Mouse (Mus musculus) forebrain, embryonic 11.5 days (tissue): ENCODE measurements at regions not wholly inside any gene's neighbourhood (a gene's known extent, or its start where the extent isn't known, plus 50 kb on each side); places are given as distances from the start of the nearest gene placed in this dataset.

Experiments used
- ATAC-seq: fragments of 200-750 bp; cut with Nextera tagmentation; replicated peaks from 2 replicates; pipeline ENCODE4 v1.8.0; 2017; ENCODE audit warnings: moderate TSS enrichment; ENCODE audit not compliant: low FRiP score
- DNase-seq: peaks from one replicate; pipeline ENCODE4 v3.0.0-alpha.2; 2017; ENCODE audit warnings: low spot score
- H3K27ac ChIP-seq: fragments of 300-500 bp; sonication (generic); 2 replicates; pipeline ENCODE4 v1.5.1; 2014; ENCODE audit warnings: low read depth, low read length
- H3K27me3 ChIP-seq: fragments of 300-500 bp; sonication (generic); 2 replicates; pipeline ENCODE4 v1.6.1; 2014; ENCODE audit warnings: mild to moderate bottlenecking, low read length, mixed read lengths; ENCODE audit not compliant: control insufficient read depth, insufficient read depth
- H3K36me3 ChIP-seq: fragments of 300-500 bp; sonication (generic); 2 replicates; pipeline ENCODE4 v1.6.1; 2014; ENCODE audit warnings: mild to moderate bottlenecking, low read length, moderate library complexity, mixed read lengths; ENCODE audit not compliant: control insufficient read depth, insufficient read depth
- H3K4me1 ChIP-seq: fragments of 300-500 bp; sonication (generic); replicated peaks from 2 replicates; pipeline ENCODE4 v1.6.1; 2014; ENCODE audit warnings: low read length, mixed read lengths; ENCODE audit not compliant: control insufficient read depth, insufficient read depth
- H3K4me2 ChIP-seq: fragments of 300-500 bp; sonication (generic); 2 replicates; pipeline ENCODE4 v1.6.1; 2014; ENCODE audit warnings: low read depth, mild to moderate bottlenecking, low read length, moderate library complexity, mixed read lengths; ENCODE audit not compliant: severe bottlenecking
- H3K4me3 ChIP-seq: fragments of 300-500 bp; sonication (generic); 2 replicates; pipeline ENCODE4 v1.5.1; 2014; ENCODE audit warnings: low read depth, low read length
- H3K9ac ChIP-seq: fragments of 300-500 bp; sonication (generic); 2 replicates; pipeline ENCODE4 v1.6.1; 2014; ENCODE audit warnings: low read length
- H3K9me3 ChIP-seq: fragments of 300-500 bp; sonication (generic); 2 replicates; pipeline ENCODE4 v1.6.1; 2016; ENCODE audit warnings: low read length, mixed read lengths; ENCODE audit not compliant: control insufficient read depth
- WGBS: fragments of 180-500 bp; shearing (Covaris S2); extraction: QIAGEN DNeasy Blood & Tissue Kit; methylation state at CpG from one replicate; pipeline ENCODE4 v1.1.7; 2014; 5-methylcytosine and 5-hydroxymethylcytosine counted together

- H3K27ac ChIP-seq: no peak overlapping the region
- 84% methylated on average over 8 of the region's 8 CpGs for WGBS
- no peak overlapping the region for H3K4me3 ChIP-seq
- no peak overlapping the region for H3K4me2 ChIP-seq
- no peaks in the 10 kb centered on the region for H3K9me3 ChIP-seq
- H3K9ac ChIP-seq: no peak overlapping the region
- no peaks in the 10 kb centered on the region for H3K27me3 ChIP-seq
- no peaks in the 10 kb centered on the region for H3K4me1 ChIP-seq
- ATAC-seq (no peak), DNase-seq (no peak)
- no peaks in the 10 kb centered on the region for H3K36me3 ChIP-seq
Observed at GRCm38 (mm10) chr9:47119253-47119652, 120.7 kb downstream of the Gm4791 start.

- ATAC-seq (no peak), DNase-seq (no peak)
- no peaks in the 10 kb centered on the region for H3K4me1 ChIP-seq
- no peak overlapping the region for H3K27ac ChIP-seq
- H3K4me3 ChIP-seq: no peak overlapping the region
- WGBS: 84% methylated on average over 2 of the region's 2 CpGs
- no peak overlapping the region for H3K4me2 ChIP-seq
- H3K36me3 ChIP-seq: no peaks in the 10 kb centered on the region
- no peaks in the 10 kb centered on the region for H3K27me3 ChIP-seq
- H3K9ac ChIP-seq: no peak overlapping the region
- no peaks in the 10 kb centered on the region for H3K9me3 ChIP-seq
Observed at GRCm38 (mm10) chr9:47123113-47123512, 124.6 kb downstream of the Gm4791 start.

GRCm38 (mm10) chr9:47125517-47125916 is 127.0 kb downstream of the Gm4791 start:
- no peak for ATAC-seq

GRCm38 (mm10) chr9:47126236-47126635 is 127.7 kb downstream of the Gm4791 start:
- no peaks in the 10 kb centered on the region for H3K36me3 ChIP-seq
- no peaks in the 10 kb centered on the region for H3K27me3 ChIP-seq
- no peak overlapping the region for H3K27ac ChIP-seq
- WGBS: 56% methylated on average over 2 of the region's 2 CpGs
- no peak overlapping the region for H3K4me2 ChIP-seq
- H3K4me1 ChIP-seq: no peaks in the 10 kb centered on the region
- ATAC-seq (no peak), DNase-seq (no peak)
- no peak overlapping the region for H3K4me3 ChIP-seq
- no peaks in the 10 kb centered on the region for H3K9me3 ChIP-seq
- no peak overlapping the region for H3K9ac ChIP-seq

More at GRCm38 (mm10) chr9:47125517-47125916, 127.0 kb downstream of the Gm4791 start:
- H3K27me3 ChIP-seq: no peaks in the 10 kb centered on the region
- H3K36me3 ChIP-seq: no peaks in the 10 kb centered on the region
- no peak overlapping the region for H3K4me2 ChIP-seq
- no peak for DNase-seq
- WGBS: 86% methylated on average over 3 of the region's 3 CpGs
- no peak overlapping the region for H3K27ac ChIP-seq
- no peaks in the 10 kb centered on the region for H3K9me3 ChIP-seq
- H3K9ac ChIP-seq: no peak overlapping the region
- H3K4me1 ChIP-seq: no peaks in the 10 kb centered on the region
- H3K4me3 ChIP-seq: no peak overlapping the region

- Histone ChIP-seq H3K9me3 (no peaks in the 10 kb centered on the region), H3K9ac (no peak overlapping the region), H3K4me3 (no peak overlapping the region), H3K4me1 (no peaks in the 10 kb centered on the region), H3K27ac (no peak overlapping the region), H3K4me2 (no peak overlapping the region), H3K27me3 (no peaks in the 10 kb centered on the region), H3K36me3 (no peaks in the 10 kb centered on the region)
- no peak for ATAC-seq
- WGBS: 86% methylated on average over 11 of the region's 11 CpGs
- DNase-seq: no peak
Observed at GRCm38 (mm10) chr9:47127756-47128424, 129.3 kb downstream of the Gm4791 start.

- Histone ChIP-seq H3K4me3 (no peak overlapping the region), H3K4me2 (no peak overlapping the region), H3K9ac (no peak overlapping the region), H3K27me3 (no peaks in the 10 kb centered on the region), H3K36me3 (no peaks in the 10 kb centered on the region), H3K27ac (no peak overlapping the region), H3K4me1 (no peaks in the 10 kb centered on the region), H3K9me3 (no peaks in the 10 kb centered on the region)
- no peak for DNase-seq
- no peak for ATAC-seq
Observed at GRCm38 (mm10) chr9:47129101-47129500, 130.6 kb downstream of the Gm4791 start.

GRCm38 (mm10) chr9:47133454-47133853 is 134.9 kb downstream of the Gm4791 start:
- H3K4me1 ChIP-seq: no peaks in the 10 kb centered on the region
- H3K4me3 ChIP-seq: no peak overlapping the region
- no peak overlapping the region for H3K27ac ChIP-seq
- ATAC-seq (no peak), DNase-seq (no peak)
- H3K4me2 ChIP-seq: no peak overlapping the region
- no peaks in the 10 kb centered on the region for H3K9me3 ChIP-seq
- 78% methylated on average over 5 of the region's 5 CpGs for WGBS
- no peaks in the 10 kb centered on the region for H3K36me3 ChIP-seq
- H3K9ac ChIP-seq: no peak overlapping the region
- no peaks in the 10 kb centered on the region for H3K27me3 ChIP-seq

- no peaks in the 10 kb centered on the region for H3K36me3 ChIP-seq
- 83% methylated on average over 8 of the region's 8 CpGs for WGBS
- H3K4me3 ChIP-seq: no peak overlapping the region
- no peaks in the 10 kb centered on the region for H3K27me3 ChIP-seq
- DNase-seq (no peak), ATAC-seq (no peak)
- H3K9me3 ChIP-seq: no peaks in the 10 kb centered on the region
- H3K9ac ChIP-seq: no peak overlapping the region
- no peaks in the 10 kb centered on the region for H3K4me1 ChIP-seq
- H3K4me2 ChIP-seq: no peak overlapping the region
- no peak overlapping the region for H3K27ac ChIP-seq
Observed at GRCm38 (mm10) chr9:47133873-47134272, 135.3 kb downstream of the Gm4791 start.

GRCm38 (mm10) chr9:47134479-47134878 is 135.9 kb downstream of the Gm4791 start:
- ATAC-seq (no peak), DNase-seq (no peak)
- WGBS: 85% methylated on average over 4 of the region's 4 CpGs
- H3K9me3 ChIP-seq: no peaks in the 10 kb centered on the region
- H3K4me3 ChIP-seq: no peak overlapping the region
- H3K9ac ChIP-seq: no peak overlapping the region
- no peaks in the 10 kb centered on the region for H3K27me3 ChIP-seq
- H3K36me3 ChIP-seq: no peaks in the 10 kb centered on the region
- H3K4me2 ChIP-seq: no peak overlapping the region
- no peak overlapping the region for H3K27ac ChIP-seq
- no peaks in the 10 kb centered on the region for H3K4me1 ChIP-seq
